Mouse (Mus musculus): ENCODE measurements around the gene Hcn2.

- TF ChIP-seq EP300 (IDR thresholded peaks at IDR 0.05; ENCODE audit: low read length) (no peak), ZKSCAN1 (IDR thresholded peaks at IDR 0.05; ENCODE audit: borderline replicate concordance, low read depth, low read length) (no peak), HCFC1 (IDR thresholded peaks at IDR 0.05; ENCODE audit: low read depth, low read length) (no peak), NELFE (IDR thresholded peaks at IDR 0.05; ENCODE audit: low read depth, low read length) (no peak), KAT2A (IDR thresholded peaks at IDR 0.05; ENCODE audit: insufficient replicate concordance, low read length) (no peak), SMC3 (IDR thresholded peaks at IDR 0.05; ENCODE audit: low read depth, low read length) (no peak), CTCF (conservative IDR thresholded peaks at IDR 0.05 in 1 of 2, IDR thresholded peaks at IDR 0.05 in 1 of 2; ENCODE audit: low read depth in 2 of 2, low read length in 2 of 2) (no peak), JUND (conservative IDR thresholded peaks at IDR 0.05; ENCODE audit: low read depth, low read length) (no peak), POLR2AphosphoS2 (IDR thresholded peaks at IDR 0.05; ENCODE audit: low read depth, low read length) (no peak)
Measured at GRCm38 (mm10) chr10:79687513-79687912, 28.9 kb upstream of the Hcn2 start.

Data from CH12.LX (cell line).